Mouse (Mus musculus): ENCODE results near the gene Rpl4.
"Not testable (repeated sequence)": the region's sequence is repeated elsewhere in the genome, so short reads cannot be mapped to it uniquely, and the experiment has no call there.

Rpl4 gene

DNA sequence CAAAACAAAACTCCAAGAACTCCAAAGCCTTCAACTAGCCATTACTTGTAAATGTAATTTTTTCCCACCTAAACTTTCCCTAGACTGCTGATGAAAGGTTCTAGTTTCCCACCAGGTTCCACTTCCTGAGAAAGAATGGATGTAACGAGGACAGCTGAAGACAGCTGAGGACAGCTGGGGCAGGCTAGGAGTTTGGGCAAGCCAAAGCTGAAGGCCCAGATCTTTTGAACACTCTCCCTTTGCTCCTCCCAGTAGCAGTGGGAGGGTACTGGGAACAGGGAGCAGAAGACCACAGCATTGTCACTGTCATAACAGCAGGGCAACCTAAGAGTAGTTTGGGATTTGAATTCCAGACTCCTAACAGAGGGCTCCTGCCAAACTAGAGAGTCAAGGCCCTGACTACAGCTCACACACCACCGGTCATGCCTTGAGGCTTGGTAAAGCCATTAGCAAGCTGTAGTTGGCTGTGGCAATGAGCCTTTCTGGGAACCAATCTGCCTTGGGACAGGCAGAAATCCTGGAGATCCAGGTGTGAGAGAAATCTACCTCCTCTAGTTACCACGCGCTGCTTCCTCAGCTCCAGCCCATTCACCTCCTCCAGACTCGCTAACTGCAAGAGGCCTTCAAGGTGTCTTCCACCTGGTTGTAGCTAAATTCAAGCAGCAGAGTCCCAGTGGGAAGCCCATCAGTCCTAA is 25.0 kb downstream of the Rpl4 start:
- DNase-seq = no peak

DNA sequence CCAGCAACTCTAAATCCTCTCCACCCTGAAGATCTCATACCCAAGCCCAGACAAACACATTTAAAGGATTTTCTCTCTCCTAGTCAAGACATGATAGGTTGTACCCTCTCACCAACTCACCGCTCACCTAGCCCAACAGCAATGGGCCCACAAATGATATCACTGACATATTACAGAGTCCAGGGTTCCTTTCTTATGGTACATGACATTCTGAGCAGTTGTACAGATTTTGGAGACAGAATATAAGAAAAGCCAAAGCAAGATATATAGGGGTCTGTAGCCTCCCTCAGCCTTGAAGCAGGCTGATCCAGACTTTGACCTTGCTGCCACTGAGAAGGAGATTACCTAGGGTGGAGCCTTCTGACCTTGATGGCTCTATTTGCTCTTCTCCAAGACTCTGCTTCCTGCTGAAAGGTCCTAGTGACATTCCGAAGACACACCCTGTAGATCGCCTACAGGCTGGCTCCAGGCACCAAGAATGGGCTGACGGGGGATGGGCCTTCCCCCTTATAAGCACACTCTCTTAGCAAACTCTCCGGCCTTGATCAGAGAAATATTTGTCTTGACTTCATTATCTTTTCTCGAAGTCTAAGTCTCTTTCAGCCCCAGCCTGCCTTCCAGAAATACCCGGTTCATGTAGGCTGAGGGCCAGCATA is 25.7 kb downstream of the Rpl4 start:
- not testable (repeated sequence) for DNase-seq

DNA sequence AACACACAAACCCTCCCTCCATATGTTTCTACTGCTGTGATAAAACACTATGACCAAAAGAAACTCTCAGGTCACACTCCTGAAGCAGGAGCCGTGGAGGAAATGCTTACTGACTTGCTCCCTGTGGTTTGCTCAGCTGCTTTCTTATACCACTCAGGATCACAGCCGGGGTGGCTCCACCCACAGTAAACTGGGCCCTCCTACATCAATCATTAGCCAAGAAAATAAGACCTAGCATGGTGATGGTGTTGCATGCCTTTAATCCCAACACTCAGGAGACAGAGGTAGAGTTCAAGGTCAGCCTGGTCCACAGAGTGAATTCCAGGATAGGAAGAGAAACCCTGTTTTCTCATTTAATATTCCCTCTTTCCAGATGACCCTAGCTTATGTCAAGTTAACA is 26.7 kb downstream of the Rpl4 start:
- no peak for DNase-seq

DNA sequence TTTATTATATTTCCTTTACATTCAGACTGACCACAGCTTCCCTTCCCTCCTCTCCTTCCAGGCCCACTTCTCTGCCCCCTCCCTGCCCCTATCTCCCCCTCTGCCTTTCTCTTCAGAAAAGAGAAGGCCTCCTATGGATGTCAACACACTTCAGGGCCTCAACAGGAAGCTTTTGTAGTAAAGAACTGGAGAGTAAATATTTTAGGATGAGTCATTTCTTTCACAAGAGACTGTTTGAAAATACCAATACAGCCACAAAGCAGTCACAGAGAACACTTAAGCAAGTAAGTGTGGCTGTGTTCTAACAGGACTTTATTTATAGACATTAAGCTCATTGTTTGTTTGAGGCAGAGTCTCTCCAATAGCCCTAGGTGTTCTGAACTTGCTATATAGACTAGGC is 29.2 kb downstream of the Rpl4 start:
- no peak for DNase-seq

DNA sequence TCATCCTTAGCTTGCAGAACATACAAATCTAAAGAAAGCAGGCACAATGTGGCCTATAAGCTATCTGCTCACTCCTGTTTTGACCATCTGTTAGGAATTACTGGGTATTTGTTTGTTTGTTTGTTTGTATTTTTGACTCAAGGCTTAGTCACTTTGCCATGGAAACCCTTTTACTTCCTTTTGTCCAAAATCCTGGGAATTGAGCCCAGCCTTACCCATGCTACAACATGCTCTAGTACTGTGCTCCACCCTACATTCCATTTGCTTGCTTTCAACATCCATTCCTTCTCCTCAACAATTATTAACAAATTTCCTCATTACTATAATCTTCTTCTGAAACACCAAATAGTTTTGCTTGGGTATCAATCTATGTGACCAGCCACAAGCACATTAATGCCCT is 29.7 kb downstream of the Rpl4 start:
- no peak for DNase-seq

DNA sequence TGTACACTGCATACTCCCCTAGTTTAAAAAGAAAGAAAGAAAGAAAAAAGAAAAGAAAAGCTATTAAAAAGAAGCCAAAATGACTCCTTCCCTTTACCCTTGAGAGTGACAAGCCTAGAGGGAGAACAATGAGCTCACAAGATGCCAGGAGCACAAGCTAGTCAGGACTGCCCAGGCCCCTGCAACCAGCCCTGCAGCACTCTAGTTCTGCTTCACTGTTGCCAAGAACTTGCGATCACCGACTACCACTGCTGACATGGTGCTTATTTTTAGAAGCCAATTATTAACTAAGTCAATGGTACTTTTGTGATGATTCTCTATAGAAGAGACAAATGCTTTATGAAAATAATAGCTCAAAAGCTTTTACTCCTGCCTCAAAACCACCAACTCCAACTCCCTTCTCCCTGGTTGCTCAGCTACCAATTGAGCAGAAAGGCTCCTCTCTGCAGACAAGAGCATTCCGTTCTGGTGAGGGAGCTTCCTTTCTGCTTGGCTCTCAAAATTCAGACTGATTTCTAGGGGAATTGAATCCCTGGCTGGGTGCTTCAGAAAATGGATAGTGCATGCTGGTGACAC is 34.4 kb downstream of the Rpl4 start:
- no peak for DNase-seq

DNA sequence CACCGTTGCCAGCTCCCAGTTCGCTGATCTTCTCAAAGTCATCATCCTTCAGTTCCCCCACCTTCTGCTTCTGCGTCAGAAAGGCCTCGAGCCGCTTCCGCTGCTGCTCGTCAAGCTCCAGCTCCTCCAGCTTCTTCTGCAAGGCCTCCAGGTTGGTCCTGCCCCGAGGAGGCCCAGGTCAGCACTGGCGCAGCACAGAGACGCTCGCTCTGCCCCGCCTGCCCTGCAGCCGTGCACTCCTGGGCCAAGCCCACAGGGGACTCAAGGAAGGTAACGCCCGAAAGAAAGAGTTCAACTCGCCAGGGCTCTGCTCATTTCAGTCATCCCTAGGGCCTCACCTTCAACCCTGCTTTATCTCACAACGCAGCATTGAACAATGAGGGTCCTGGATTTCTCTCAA is 41.3 kb downstream of the Rpl4 start:
- no peak for DNase-seq

DNA sequence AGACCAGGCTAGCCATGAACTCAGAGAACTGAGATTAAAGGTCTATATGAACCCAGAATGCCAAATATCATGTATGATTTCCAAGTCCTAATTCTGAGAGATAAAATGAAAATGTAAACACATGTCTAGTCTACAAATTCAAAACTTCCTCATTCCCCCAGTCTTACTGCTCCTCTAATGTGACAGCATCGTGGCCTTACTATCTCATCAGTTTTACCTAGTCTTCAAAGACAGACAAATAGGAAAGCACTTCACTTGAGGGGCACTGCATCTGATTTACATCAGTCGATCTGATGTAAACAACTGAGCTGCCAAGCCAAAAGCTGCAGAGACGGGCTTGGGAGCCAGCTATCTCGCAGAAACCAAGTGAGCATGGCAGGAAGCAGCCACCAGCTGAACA is 42.9 kb downstream of the Rpl4 start:
- no peak for DNase-seq

DNA sequence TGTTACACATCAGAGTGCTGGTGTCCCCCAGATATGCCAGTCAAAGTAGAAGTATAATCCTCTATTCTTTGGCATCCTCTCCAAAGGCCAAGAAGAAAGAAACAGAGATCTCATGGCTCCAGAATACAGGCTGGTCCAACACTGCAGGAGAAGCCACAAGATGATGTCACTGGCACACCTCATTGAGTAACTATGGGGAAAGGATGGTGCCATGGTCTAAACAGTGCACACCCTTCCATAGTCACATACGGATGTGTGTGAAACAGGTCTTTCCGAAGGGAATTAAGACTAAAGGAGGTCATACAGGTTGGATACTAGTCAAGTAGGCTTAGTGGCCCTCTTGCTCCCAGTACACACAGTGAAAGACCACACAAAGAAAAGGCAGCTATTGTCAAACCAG is 43.5 kb downstream of the Rpl4 start:
- no peak for DNase-seq

DNA sequence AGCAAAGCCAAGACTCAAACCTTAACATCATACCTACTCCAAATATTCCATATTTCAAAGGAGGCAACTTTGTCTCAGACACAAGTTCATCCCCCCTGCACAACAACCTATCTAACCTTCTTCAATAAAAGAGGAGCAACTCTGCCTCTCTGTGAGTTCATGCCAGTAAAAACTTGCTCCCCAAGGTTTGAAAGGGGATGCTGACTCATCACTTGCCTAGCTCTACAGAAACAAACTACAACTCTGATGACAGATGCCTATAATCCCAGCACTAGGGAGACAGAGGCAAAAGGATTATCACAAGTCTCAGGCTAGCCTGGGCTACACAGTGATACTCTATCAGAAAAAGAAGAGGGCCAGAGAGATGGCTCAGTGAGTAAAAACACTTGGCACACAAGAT is 44.7 kb downstream of the Rpl4 start:
- no peak for DNase-seq

DNA sequence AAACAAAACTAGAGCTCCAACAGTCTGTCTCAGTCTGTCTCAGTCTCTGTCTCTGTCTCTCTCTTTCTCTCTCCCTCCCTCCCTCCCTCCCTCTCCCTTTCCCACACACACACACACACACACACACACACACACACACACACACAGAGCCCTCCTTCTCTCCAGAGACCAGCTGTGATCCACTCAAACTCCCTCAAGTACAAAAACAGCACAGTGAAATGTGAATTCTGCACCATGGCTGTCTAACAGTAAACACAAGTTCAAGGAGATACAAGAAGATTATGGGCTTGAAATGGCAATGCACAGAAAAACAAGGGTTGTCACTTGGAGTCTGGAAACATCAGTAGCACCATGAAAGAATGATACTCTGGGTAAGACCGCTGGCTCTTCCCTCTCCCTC is 46.1 kb downstream of the Rpl4 start:
- no peak for DNase-seq

DNA sequence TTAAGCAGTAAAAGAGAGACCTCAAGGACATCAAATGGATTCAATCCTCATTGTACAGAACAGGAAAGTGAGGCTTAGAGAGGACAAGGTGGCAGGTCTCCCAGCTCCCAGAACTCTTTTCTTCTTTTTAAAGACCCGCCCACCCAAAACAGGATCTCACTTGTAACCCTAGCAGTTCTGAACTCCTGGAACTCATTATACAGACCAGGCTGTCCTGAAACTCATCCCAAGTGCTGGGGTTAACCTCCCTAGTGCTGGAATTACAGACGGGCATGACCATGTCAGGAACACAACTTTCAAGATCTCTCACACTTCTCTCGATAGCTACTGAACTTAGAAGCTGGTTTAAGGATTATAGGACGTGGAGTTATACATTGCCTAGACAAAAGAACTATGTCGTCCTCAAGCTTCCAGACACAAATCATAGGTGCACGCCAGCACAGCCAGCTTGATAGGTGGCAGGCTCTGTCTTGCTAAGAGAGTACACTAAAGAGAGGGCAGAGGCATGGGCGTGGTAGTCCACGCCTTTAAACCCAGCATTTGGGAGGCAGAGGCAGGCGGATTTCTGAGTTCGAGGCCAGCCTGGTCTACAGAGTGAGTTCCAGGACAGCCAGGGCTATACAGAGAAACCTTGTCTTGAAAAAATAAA is 46.7 kb downstream of the Rpl4 start:
- DNase-seq = no peak

DNA sequence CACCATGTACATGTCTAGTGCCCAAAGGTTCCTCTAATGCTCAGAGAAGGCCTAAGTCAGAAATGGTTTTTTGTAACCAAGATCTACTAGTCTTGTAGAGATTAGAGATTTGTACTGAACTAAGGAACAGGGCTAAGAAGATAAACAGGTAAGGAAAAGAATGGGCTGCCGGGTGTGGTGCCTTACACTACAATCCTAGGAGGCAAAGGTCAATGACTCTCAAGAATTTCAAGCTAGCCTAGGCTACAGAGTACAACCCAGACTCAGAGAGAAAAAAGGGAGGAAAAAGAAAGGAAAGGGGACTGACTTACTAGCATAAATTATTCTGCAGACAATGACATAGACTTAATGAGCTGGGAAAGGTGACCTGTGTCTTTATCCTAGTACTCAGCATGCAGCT is 47.4 kb downstream of the Rpl4 start:
- DNase-seq = no peak

DNA sequence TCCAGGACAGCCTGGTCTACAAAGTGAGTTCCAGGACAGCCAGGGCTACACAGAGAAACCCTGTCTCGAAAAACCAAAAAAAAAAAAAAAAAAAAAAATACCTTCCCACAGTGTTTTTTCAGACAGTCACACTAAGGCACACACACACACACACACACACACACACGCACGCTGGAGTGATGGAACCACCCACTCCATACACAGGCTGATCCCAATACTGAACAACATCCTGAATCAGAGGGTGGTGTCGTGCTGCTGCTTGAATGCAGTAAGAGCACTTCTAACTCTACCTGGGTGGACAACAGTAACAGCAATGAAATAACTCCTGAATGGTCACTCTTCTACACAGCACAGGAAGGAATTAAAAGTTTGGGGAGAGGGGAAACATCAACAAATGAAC is 48.3 kb downstream of the Rpl4 start:
- DNase-seq = no peak

DNA sequence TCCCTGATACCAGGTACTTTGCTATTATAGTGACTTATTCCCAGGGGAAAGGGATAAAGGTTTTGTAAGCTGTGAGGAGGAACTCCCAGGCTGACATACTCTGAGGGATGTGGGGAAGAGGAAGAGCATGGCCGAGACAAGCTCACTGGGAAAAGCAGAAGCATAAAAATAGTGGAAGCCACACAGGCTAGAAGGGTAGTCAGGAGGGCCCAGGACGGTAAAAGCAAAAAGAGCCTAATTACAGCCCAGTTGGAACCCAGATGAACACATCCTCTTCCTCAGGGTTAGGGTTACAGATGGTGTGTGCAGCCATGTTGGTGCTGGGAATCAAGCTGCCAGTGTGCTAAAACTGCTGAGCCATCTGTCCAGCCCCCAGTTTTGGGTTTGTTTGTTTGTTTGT is 48.9 kb downstream of the Rpl4 start:
- DNase-seq = no peak

DNA sequence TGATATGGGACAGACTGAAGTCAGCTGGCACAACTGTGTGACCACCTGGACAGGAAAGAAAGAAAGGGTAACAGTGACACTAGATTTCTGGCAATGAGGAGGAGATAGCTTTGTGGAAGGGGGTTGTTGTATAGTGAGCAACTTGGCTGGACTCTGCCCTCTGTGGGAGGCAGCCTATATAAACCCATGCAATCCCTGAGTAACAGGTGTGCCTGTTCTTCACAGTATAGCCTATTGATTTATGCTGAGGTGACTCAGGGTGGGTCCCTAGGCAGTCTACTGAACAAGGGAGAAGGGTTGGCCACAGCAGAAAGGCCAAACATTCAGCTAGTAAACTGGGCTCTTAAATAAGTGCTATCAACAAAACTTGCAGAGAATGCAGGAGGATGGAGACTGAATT is 52.6 kb downstream of the Rpl4 start:
- no peak for DNase-seq

DNA sequence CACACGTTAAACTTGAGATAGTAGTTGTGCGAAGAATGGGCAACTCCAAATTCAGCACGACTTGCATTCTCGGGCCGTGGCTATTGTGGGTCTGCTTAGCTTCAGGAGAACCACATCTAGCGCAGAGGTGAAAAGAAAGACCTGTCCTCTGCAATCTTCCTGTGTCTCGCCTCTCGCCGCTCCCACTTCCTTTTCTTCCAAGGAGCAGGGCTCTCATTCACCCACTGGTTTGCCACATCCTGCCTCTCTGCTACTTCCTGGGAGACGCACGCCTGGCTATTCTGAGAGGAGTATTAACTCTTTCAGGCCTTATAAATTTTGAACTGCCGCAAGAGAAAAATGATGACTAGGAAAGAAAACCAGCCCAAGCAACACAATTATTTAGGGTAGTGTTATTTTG is 54.6 kb downstream of the Rpl4 start:
- DNase-seq = no peak
